Mouse (Mus musculus): ENCODE data around the gene Map3k5.

- TF ChIP-seq CTCF (IDR thresholded peaks at IDR 0.05; ENCODE audit: low read depth) (no peak), EP300 (IDR thresholded peaks at IDR 0.05; ENCODE audit: low read depth) (no peak)
These were observed 87.6 kb downstream of the Map3k5 start for GRCm38 (mm10) chr10:20021670-20022468.
